Mouse (Mus musculus) G1E-ER4 (cell line): ENCODE measurements around the gene Utf1. TPM values are rescaled to one million over a fixed set of nuclear protein-coding genes. Genes with fewer than 3 reads are reported as not detected.

ENCODE experiments used
- GATA1 ChIP-seq: IDR thresholded peaks from one replicate; pipeline ENCODE4 v1.8.0; 2012; ENCODE audit warnings: low read length, inconsistent platforms
- polyA plus RNA-seq: library from polyadenylated mRNA; stranded (reverse); fragments of >175 nt; gene quantifications from 2 replicates; pipeline ENCODE4 v1.2.3, GENCODE M21; 2012

Utf1 gene
- polyA plus RNA-seq, 1 experiment = not detected

- TF ChIP-seq GATA1 = no peak
Measured at GRCm38 (mm10) chr7:139979011-139979719, 35.6 kb downstream of the Utf1 start.

GRCm38 (mm10) chr7:139980778-139981177, 37.2 kb downstream of the Utf1 start:
- no peak for TF ChIP-seq GATA1

- TF ChIP-seq GATA1 = no peak
Measured at GRCm38 (mm10) chr7:139982058-139982457, 38.5 kb downstream of the Utf1 start.

GRCm38 (mm10) chr7:139984505-139984904, 40.9 kb downstream of the Utf1 start:
- no peak for TF ChIP-seq GATA1

- no peak for TF ChIP-seq GATA1
Measured at GRCm38 (mm10) chr7:139988272-139988671, 44.7 kb downstream of the Utf1 start.

DNA sequence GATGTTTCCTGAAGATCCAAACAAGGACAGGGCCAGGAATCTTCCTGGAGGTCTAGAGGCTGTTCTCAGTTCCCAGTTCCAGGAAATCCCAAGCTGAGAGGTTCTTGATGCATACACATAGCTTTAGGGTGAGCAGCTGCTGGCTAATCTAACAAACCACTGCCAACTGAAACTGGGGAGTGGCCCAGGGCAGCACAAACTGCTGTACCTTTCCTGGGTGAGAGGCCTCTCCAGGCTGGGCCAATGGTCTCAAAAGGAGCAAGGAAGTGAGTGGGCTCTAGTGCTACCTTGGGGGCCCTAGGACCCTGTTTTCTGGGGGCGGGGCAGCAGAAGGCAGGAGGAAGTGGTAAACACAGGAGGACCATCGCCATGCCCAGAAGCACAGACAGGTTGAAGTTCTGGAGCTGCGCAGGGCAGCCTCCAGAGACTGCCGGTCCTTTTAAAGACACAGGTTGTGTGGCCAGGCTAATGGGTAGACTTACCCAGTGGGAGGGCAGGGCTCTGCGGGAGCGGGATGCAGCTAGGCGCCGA, 47.3 kb downstream of the Utf1 start:
- TF ChIP-seq GATA1 = no peak

- no peak for TF ChIP-seq GATA1
Measured at GRCm38 (mm10) chr7:139992406-139992805, 48.8 kb downstream of the Utf1 start, which contains the start of gene Adam8. Adam8 (minus strand) TSS chr7:139992562.

- TF ChIP-seq GATA1 = no peak
Measured at GRCm38 (mm10) chr7:139993532-139993931, 49.9 kb downstream of the Utf1 start.

GRCm38 (mm10) chr7:139994202-139994601, 50.6 kb downstream of the Utf1 start:
- no peak for TF ChIP-seq GATA1

DNA sequence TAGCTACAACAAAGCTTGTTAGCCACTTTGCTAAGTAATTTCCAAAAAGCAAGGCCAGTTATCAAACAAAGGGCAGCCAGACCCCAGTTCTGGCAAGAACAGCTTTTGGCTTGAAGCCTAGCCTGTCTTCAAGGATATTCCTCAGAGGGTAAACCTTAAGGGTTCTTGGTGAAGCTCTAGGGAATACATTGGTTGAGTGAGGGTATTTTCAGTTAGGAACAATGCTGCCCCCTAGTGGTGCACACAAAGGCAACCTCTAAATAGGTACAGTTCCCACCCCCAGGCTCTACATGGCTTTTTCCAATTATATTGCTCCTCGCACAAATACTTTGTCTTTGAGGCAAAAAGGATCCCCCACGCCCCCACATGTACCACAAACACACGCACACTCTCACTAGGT, 51.1 kb downstream of the Utf1 start:
- TF ChIP-seq GATA1 = no peak

Other genes starting within 250 kb of the Utf1 start
- not detected in 2 replicates for gene Adgra1, start 109.6 kb upstream of the Utf1 start, polyA plus RNA-seq
- gene Kndc1, start 49.1 kb upstream of the Utf1 start, polyA plus RNA-seq = not detected in 2 replicates
- gene 6430531B16Rik, start 35.0 kb downstream of the Utf1 start, polyA plus RNA-seq = not detected in 2 replicates
- 0.03 and 0.04 TPM in 2 replicates for gene Adam8, start 48.8 kb downstream of the Utf1 start, polyA plus RNA-seq
- gene Zfp511, start 92.6 kb downstream of the Utf1 start, polyA plus RNA-seq = 22.3 and 25.3 TPM in 2 replicates
- gene Tubgcp2, start 92.9 kb downstream of the Utf1 start, polyA plus RNA-seq = 6.8 and 9.4 TPM in 2 replicates
- gene Msx3, start 105.3 kb downstream of the Utf1 start, polyA plus RNA-seq = not detected in 2 replicates
- gene Caly, start 138.8 kb downstream of the Utf1 start, polyA plus RNA-seq = not detected in 2 replicates
- not detected in 2 replicates for gene Prap1, start 149.6 kb downstream of the Utf1 start, polyA plus RNA-seq
- gene Fuom, start 158.7 kb downstream of the Utf1 start, polyA plus RNA-seq = 0.23 TPM in 1 of 2 replicates, not detected in the other
- gene Paox, start 172.0 kb downstream of the Utf1 start, polyA plus RNA-seq = 1.8 and 5.9 TPM in 2 replicates
- 3.0 and 10.6 TPM in 2 replicates for gene Echs1, start 172.7 kb downstream of the Utf1 start, polyA plus RNA-seq
- gene Mtg1, start 193.8 kb downstream of the Utf1 start, polyA plus RNA-seq = 10.4 and 13.4 TPM in 2 replicates
- not detected in 2 replicates for gene Sprn, start 211.1 kb downstream of the Utf1 start, polyA plus RNA-seq
- not detected in 2 replicates for gene Olfr522, start 221.0 kb downstream of the Utf1 start, polyA plus RNA-seq
- not detected in 2 replicates for gene Olfr523, start 229.4 kb downstream of the Utf1 start, polyA plus RNA-seq